In the genomic region with DNA sequence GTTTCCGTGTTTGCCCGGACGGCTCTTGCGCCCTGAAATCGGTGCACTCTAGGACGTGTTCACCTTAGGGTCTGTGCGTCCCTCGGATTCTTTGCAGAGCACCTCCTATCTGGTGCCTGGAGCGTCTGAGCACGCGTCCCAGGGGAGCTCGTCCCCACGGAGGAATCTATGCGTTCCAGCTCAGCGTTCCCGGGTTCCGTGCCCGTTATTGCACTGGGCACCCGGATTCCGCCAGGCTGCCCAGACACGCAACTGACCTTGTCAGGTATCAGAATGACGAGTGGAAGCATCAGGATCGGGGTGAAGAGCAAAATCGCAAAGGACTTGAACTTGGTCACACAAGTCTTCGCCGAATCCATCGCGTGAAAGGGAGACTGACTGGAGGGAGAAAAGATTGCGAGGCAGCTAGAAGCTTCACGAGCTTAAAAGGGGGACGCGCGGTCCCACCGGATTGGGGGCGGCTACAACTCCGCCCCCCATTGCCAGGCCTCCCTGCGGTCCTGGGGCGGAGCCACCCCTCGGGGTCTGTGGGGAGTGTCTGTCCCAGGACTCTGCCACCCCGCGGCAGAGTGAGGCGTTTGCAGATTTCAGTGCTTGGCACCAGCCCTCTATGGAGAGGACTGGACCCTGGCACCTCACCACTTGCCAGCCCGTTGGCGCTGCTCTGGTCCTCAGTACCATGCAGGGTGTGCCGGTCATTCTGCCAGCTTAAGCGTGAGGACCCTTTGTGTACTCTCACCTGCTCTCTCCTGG, we compare ENCODE assay signal across 9 mouse cellular contexts. TPM values are rescaled to one million over a fixed set of nuclear protein-coding genes. Genes with fewer than 3 reads are reported as not detected.
DNase-seq lines count a peak whose midpoint lies in the region; ATAC-seq lines count a peak whose summit lies in the region.
"Had no signal": no experiment of that assay in that cellular context is flagged by ENCODE, and none has a peak within 500 bp of the region (broad histone marks: within the 10 kb centered on the region; RNA-seq: fewer than 3 reads in every experiment).

No protein-coding gene starts in this region.

- H3K27ac ChIP-seq in hindbrain, embryonic 15.5 days (replicated peaks): no peak overlapping the region; the same call in 1 of the 2 replicates

- H3K36me3 ChIP-seq in hindbrain, embryonic 15.5 days: no peaks in the 10 kb centered on the region

- H3K27me3 ChIP-seq in hindbrain, embryonic 15.5 days: peaks cover 15% of the 10 kb centered on the region

- H3K4me3 ChIP-seq in hindbrain, embryonic 15.5 days: peak overlapping the region; percentile 45

- H3K4me1 ChIP-seq in hindbrain, embryonic 15.5 days (replicated peaks): peaks cover 19% of the 10 kb centered on the region

- H3K9ac ChIP-seq in hindbrain, embryonic 15.5 days: peak overlapping the region; percentile 39

- H3K9me3 ChIP-seq in hindbrain, embryonic 15.5 days: no peaks in the 10 kb centered on the region

- peak; percentile 44 to 79 for DNase-seq in adrenal gland, adult (ENCODE audit: inconsistent age in 2 of 2, low spot score in 1 of 2)
- peak; percentile 84 to 87 for DNase-seq in cerebellum, postnatal 10 days
- peak; percentile 34 to 40 for DNase-seq in frontal cortex, postnatal 14 days (ENCODE audit: low spot score in 2 of 2)
- DNase-seq in left cerebral cortex, adult 18-20 months (ENCODE audit: low spot score in 2 of 2): peak; percentile 53 to 56
- DNase-seq in lung, postnatal 36 days: peak; percentile 41
- peak; percentile 49 for DNase-seq in retina, postnatal 7 days (ENCODE audit: low read depth, low spot score)

- H3K4me2 ChIP-seq in hindbrain, embryonic 15.5 days: peak overlapping the region; percentile 84

- 2% methylated on average over 46 of the region's 46 CpGs for WGBS in hindbrain, embryonic 15.5 days

- ATAC-seq in hindbrain, embryonic 15.5 days (ENCODE audit: low FRiP score, low read depth): peak; percentile 91
- no peak for ATAC-seq in activated CD4-positive, CD25-positive, alpha-beta regulatory T cell, adult 4 months

RNA-seq across cellular contexts. Expression of gene Slc13a5, which starts 0.6 kb away (rescaled TPM):
- polyA plus RNA-seq in hindbrain, embryonic 15.5 days (2015; fragmentation: Nextera tagmentation; extraction: Ambion mirVana): 1.9 and 2.0 TPM in 2 replicates
- 10 to 100 TPM; 13.0 to 17.9 TPM for total RNA-seq in left cerebral cortex, adult 18-20 months (2021)
- polyA plus RNA-seq in activated CD4-positive, CD25-positive, alpha-beta regulatory T cell, adult 4 months (2017; shearing (Covaris generic)): not detected

RNA-seq across cellular contexts. Expression of gene Xaf1, which starts 35.0 kb away (rescaled TPM):
- polyA plus RNA-seq in hindbrain, embryonic 15.5 days (2015; fragmentation: Nextera tagmentation; extraction: Ambion mirVana): 3.0 and 3.9 TPM in 2 replicates
- total RNA-seq in left cerebral cortex, adult 18-20 months (2021): 1 to 10 TPM; 7.5 to 7.6 TPM
- 100 to 1,000 TPM in 1 of 2 experiments, 10 to 100 TPM in 1; 68.0 to 111 TPM for polyA plus RNA-seq in activated CD4-positive, CD25-positive, alpha-beta regulatory T cell, adult 4 months (2017; shearing (Covaris generic))

RNA-seq across cellular contexts. Expression of gene Fbxo39, which starts 47.9 kb away (rescaled TPM):
- not detected in 2 replicates for polyA plus RNA-seq in hindbrain, embryonic 15.5 days (2015; fragmentation: Nextera tagmentation; extraction: Ambion mirVana)
- not detected for total RNA-seq in left cerebral cortex, adult 18-20 months (2021)
- polyA plus RNA-seq in activated CD4-positive, CD25-positive, alpha-beta regulatory T cell, adult 4 months (2017; shearing (Covaris generic)): under 1 TPM; 0.20 to 0.28 TPM
- total RNA-seq: gastrocnemius, postnatal 4 days had no signal

RNA-seq across cellular contexts. Expression of gene Med31, which starts 51.0 kb away (rescaled TPM):
- polyA plus RNA-seq in hindbrain, embryonic 15.5 days (2015; fragmentation: Nextera tagmentation; extraction: Ambion mirVana): 50.5 and 54.2 TPM in 2 replicates
- total RNA-seq in left cerebral cortex, adult 18-20 months (2021): 10 to 100 TPM; 15.3 to 16.1 TPM
- polyA plus RNA-seq in activated CD4-positive, CD25-positive, alpha-beta regulatory T cell, adult 4 months (2017; shearing (Covaris generic)): 10 to 100 TPM; 13.0 to 15.6 TPM

RNA-seq across cellular contexts. Expression of gene Txndc17, which starts 59.0 kb away (rescaled TPM):
- 147 and 155 TPM in 2 replicates for polyA plus RNA-seq in hindbrain, embryonic 15.5 days (2015; fragmentation: Nextera tagmentation; extraction: Ambion mirVana)
- 10 to 100 TPM; 35.1 to 38.0 TPM for total RNA-seq in left cerebral cortex, adult 18-20 months (2021)
- 100 to 1,000 TPM; 118 to 131 TPM for polyA plus RNA-seq in activated CD4-positive, CD25-positive, alpha-beta regulatory T cell, adult 4 months (2017; shearing (Covaris generic))

Comparison
In these comparisons a context has a peak if more than half of its experiments do, and no peak if none do; other contexts are left out.
1. RNA of gene Xaf1, which starts 35.0 kb away (polyA plus RNA-seq): 68.0 to 111 TPM in activated CD4-positive, CD25-positive, alpha-beta regulatory T cell, adult 4 months; 3.0 to 3.9 TPM in hindbrain, embryonic 15.5 days; every median in the first group is over 10 times any median in the second.
2. Peak in every context shown above with its lines, with median percentiles within 50 percentile points of each other: DNase-seq.